Mouse (Mus musculus): ENCODE results near the gene Eif2a.
A peak's percentile ranks its signal among the peaks of the same experiment; 100 is the strongest.

DNA sequence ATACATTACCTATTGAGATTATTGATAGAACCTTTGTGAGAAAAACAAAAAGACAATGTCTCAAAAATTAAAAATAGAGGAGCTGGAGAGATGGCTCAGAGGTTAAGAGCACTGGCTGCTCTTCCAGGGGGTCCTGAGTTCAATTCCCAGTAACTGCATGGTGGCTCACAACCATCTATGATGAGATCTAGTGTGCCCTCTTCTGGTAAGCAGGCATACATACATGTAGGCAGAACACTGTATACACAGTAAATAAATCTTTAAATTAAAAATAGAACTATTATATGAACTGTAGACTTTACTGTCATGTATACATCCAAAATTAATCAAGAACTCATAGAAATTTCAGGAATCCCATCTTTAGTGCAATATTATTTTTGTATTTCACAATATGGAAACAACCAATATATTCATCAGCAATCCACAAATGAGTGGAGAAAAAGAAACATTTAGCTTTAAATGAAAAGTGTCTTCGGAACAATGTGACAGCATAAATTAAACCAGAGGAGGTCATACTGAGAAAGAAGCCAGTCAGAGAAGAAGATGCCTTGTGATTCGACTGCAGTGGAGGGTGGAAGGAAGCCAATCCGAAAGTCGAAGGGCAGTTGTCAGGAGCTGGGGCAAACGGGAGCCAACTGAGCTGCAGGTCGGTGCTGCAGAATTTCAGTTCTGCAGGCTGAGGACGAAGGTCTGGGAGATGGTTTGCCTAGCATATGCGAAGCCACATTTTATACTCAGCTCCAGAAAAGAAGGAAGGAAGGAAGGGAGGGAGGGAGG is 37.4 kb upstream of the Eif2a start:
- TF ChIP-seq POLR2A (IDR thresholded peaks at IDR 0.05; ENCODE audit: borderline replicate concordance, extremely low read depth, low read depth, low read length) = no peak
- TF ChIP-seq CTCF (IDR thresholded peaks at IDR 0.05; ENCODE audit: insufficient read depth, low read length) = 0 out of 2 replicates have a peak, but pooled peaks have one; percentile 1

All from lung, adult 2 months (tissue).